In the genomic region with DNA sequence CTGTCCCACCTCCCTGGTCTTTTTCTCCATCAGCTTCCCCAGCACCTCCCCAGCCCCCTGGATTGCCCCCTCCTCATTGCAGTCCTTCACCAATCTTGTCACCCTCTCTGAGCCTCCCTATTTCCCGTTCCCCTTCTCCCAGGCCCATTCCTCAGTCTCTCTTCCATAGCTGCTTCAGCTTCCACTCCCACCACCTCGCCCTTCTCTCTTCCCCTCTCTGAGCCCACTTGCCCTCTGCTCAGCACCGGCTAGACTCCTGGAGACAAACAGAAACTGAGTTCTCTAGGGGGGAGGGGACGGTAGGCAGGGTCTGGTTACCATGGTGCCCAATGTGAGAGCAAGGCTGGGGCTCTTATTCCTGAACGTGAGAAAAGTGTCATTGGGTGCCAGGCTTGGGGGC, we compare ENCODE assay signal across 9 mouse cellular contexts. TPM values are rescaled to one million over a fixed set of nuclear protein-coding genes. Genes with fewer than 3 reads are reported as not detected.
A peak's percentile ranks its signal among the peaks of the same experiment; 100 is the strongest.
DNase-seq lines count a peak whose midpoint lies in the region; ATAC-seq and TF ChIP-seq lines count a peak whose summit lies in the region.
"Had no signal": no experiment of that assay in that cellular context is flagged by ENCODE, and none has a peak within 500 bp of the region (broad histone marks: within the 10 kb centered on the region; RNA-seq: fewer than 3 reads in every experiment).

No protein-coding gene starts in this region.

- peak overlapping the region; percentile 76 for H3K4me2 ChIP-seq in heart, embryonic 12.5 days
- peak overlapping the region; percentile 80 for H3K4me2 ChIP-seq in forebrain, embryonic 14.5 days (ENCODE audit: low read length)
- peak overlapping the region; percentile 91 for H3K4me2 ChIP-seq in liver, postnatal 0 days (ENCODE audit: low read depth, low read length)

- peak overlapping the region; percentile 69 for H3K9ac ChIP-seq in heart, embryonic 12.5 days
- H3K9ac ChIP-seq in forebrain, embryonic 14.5 days (ENCODE audit: low read length): peak overlapping the region; percentile 71
- no peak overlapping the region for H3K9ac ChIP-seq in liver, postnatal 0 days (replicated peaks)

- H3K27me3 ChIP-seq in heart, embryonic 12.5 days (replicated peaks): peaks cover 4% of the 10 kb centered on the region; the same call in 1 of the 2 replicates
- H3K27me3 ChIP-seq in G1E (ENCODE audit: insufficient read depth, low read length): peaks cover 28% of the 10 kb centered on the region
- H3K27me3 ChIP-seq in forebrain, embryonic 14.5 days (replicated peaks; ENCODE audit: control insufficient read depth, insufficient read depth, low read length): no peaks in the 10 kb centered on the region
- H3K27me3 ChIP-seq in liver, postnatal 0 days (ENCODE audit: insufficient read depth, low read length): 0 out of 2 replicates have a peak, but pooled peaks cover 2% of the 10 kb centered on the region

- peaks cover 18% of the 10 kb centered on the region for H3K4me1 ChIP-seq in heart, embryonic 12.5 days (replicated peaks)
- peaks cover 40% of the 10 kb centered on the region for H3K4me1 ChIP-seq in G1E (ENCODE audit: insufficient read depth, low read depth, low read length)
- H3K4me1 ChIP-seq in forebrain, embryonic 14.5 days (ENCODE audit: control insufficient read depth, insufficient read depth, low read length): peaks cover 7% of the 10 kb centered on the region
- peaks cover 12% of the 10 kb centered on the region for H3K4me1 ChIP-seq in liver, postnatal 0 days (ENCODE audit: insufficient read depth)

- 8% methylated on average over 5 of the region's 5 CpGs for WGBS in heart, embryonic 12.5 days
- under 1% methylated on average over 5 of the region's 5 CpGs for WGBS in forebrain, embryonic 14.5 days
- 11% methylated on average over 5 of the region's 5 CpGs for WGBS in liver, postnatal 0 days (ENCODE audit: insufficient replicate concordance)

- TF ChIP-seq CTCF in G1E (IDR thresholded peaks at IDR 0.05; ENCODE audit: low read depth, low read length): no peak
- no peak for TF ChIP-seq CTCF in liver, postnatal 0 days (IDR thresholded peaks at IDR 0.05; ENCODE audit: low read depth)

- no peaks in the 10 kb centered on the region for H3K36me3 ChIP-seq in heart, embryonic 12.5 days
- H3K36me3 ChIP-seq in G1E (replicated peaks): no peaks in the 10 kb centered on the region
- no peaks in the 10 kb centered on the region for H3K36me3 ChIP-seq in forebrain, embryonic 14.5 days (ENCODE audit: control insufficient read depth, insufficient read depth, low read length)
- no peaks in the 10 kb centered on the region for H3K36me3 ChIP-seq in liver, postnatal 0 days (replicated peaks; ENCODE audit: insufficient read depth, low read length)

- peak overlapping the region; percentile 27; the same call in 1 of the 2 replicates for H3K27ac ChIP-seq in heart, embryonic 12.5 days (ENCODE audit: poor library complexity, severe bottlenecking)
- peak overlapping the region; percentile 67; the same call in 1 of the 2 replicates for H3K27ac ChIP-seq in forebrain, embryonic 14.5 days (ENCODE audit: low read depth, low read length)
- H3K27ac ChIP-seq in liver, postnatal 0 days (ENCODE audit: low read depth): no peak overlapping the region

- no peak for DNase-seq in heart, postnatal 4 days
- peak; percentile 42 for DNase-seq in G1E (ENCODE audit: low spot score)
- DNase-seq in forebrain, embryonic 14.5 days (ENCODE audit: low spot score): peak; percentile 62
- no peak for DNase-seq in liver, postnatal 0 days
- no peak for DNase-seq in left cerebral cortex, adult 9 months (ENCODE audit: low spot score in 2 of 2)
- DNase-seq in adrenal gland, adult 2 months: no peak
- no peak for DNase-seq in adrenal gland, postnatal 4 days (ENCODE audit: low spot score in 2 of 2)

- H3K9me3 ChIP-seq in heart, embryonic 12.5 days (replicated peaks): no peaks in the 10 kb centered on the region
- H3K9me3 ChIP-seq in G1E (replicated peaks): no peaks in the 10 kb centered on the region
- no peaks in the 10 kb centered on the region for H3K9me3 ChIP-seq in forebrain, embryonic 14.5 days (replicated peaks; ENCODE audit: control insufficient read depth, low read length)
- no peaks in the 10 kb centered on the region for H3K9me3 ChIP-seq in liver, postnatal 0 days (ENCODE audit: low read length)

- ATAC-seq in heart, embryonic 12.5 days (ENCODE audit: insufficient number of reproducible peaks, low FRiP score): no peak
- no peak for ATAC-seq in G1E (ENCODE audit: extremely low read depth, insufficient number of reproducible peaks, low FRiP score, poor library complexity, severe bottlenecking)
- peak; percentile 35; the same call in 1 of the 2 replicates for ATAC-seq in forebrain, embryonic 14.5 days
- no peak for ATAC-seq in liver, postnatal 0 days

- H3K4me3 ChIP-seq in heart, embryonic 12.5 days: peak overlapping the region; percentile 61
- H3K4me3 ChIP-seq in G1E (ENCODE audit: low read depth, low read length): peak overlapping the region; percentile 75
- H3K4me3 ChIP-seq in forebrain, embryonic 14.5 days (ENCODE audit: low read depth, low read length): peak overlapping the region; percentile 57
- H3K4me3 ChIP-seq in liver, postnatal 0 days (ENCODE audit: low read depth, low read length): peak overlapping the region; percentile 59

- no peak for TF ChIP-seq EP300 in liver, postnatal 0 days (IDR thresholded peaks at IDR 0.05; ENCODE audit: low read depth)

RNA-seq across cellular contexts. Expression of a gene that starts 9.1 kb away (rescaled TPM):
- 0.55 and 0.63 TPM in 2 replicates for polyA plus RNA-seq in heart, embryonic 12.5 days (2016; fragmentation: Nextera tagmentation; extraction: Ambion mirVana)
- 1 to 10 TPM in 1 of 2 experiments, under 1 TPM in 1; 0.88 to 1.4 TPM for total RNA-seq in heart, postnatal 4 days (2021)
- not detected in 2 replicates for total RNA-seq in G1E (2014; fragmentation: Nextera tagmentation)
- total RNA-seq in G1E (2017): not detected in 2 replicates
- 0.02 TPM in 1 of 2 replicates, not detected in the other for polyA plus RNA-seq in G1E (2012)
- polyA plus RNA-seq in forebrain, embryonic 14.5 days (2014; fragmentation: Nextera tagmentation; extraction: Ambion mirVana): 19.0 and 25.3 TPM in 2 replicates
- 0.04 TPM in 1 of 2 replicates, not detected in the other for polyA plus RNA-seq in liver, postnatal 0 days (2015; fragmentation: Nextera tagmentation; extraction: Ambion mirVana)
- 1 to 10 TPM; 4.8 to 6.2 TPM for total RNA-seq in adrenal gland, adult 2 months (2021)
- 12.1 and 16.0 TPM in 2 replicates for polyA plus RNA-seq in adrenal gland, adult 2 months (2012; rRNA removed)
- 1 to 10 TPM; 3.6 to 4.4 TPM for total RNA-seq in adrenal gland, postnatal 4 days (2021)

RNA-seq across cellular contexts. Expression of a gene that starts 10.9 kb away (rescaled TPM):
- 0.40 and 0.94 TPM in 2 replicates for polyA plus RNA-seq in heart, embryonic 12.5 days (2016; fragmentation: Nextera tagmentation; extraction: Ambion mirVana)
- not detected for total RNA-seq in heart, postnatal 4 days (2021)
- total RNA-seq in G1E (2014; fragmentation: Nextera tagmentation): 2.5 TPM in 1 of 2 replicates, not detected in the other
- total RNA-seq in G1E (2017): 0.11 and 0.41 TPM in 2 replicates
- 0.49 and 0.61 TPM in 2 replicates for polyA plus RNA-seq in G1E (2012)
- 0.63 and 0.86 TPM in 2 replicates for polyA plus RNA-seq in forebrain, embryonic 14.5 days (2014; fragmentation: Nextera tagmentation; extraction: Ambion mirVana)
- polyA plus RNA-seq in liver, postnatal 0 days (2015; fragmentation: Nextera tagmentation; extraction: Ambion mirVana): 0.15 and 0.18 TPM in 2 replicates
- total RNA-seq in adrenal gland, adult 2 months (2021): 1 to 10 TPM in 1 of 2 experiments, under 1 TPM in 1; 0.66 to 1.2 TPM
- 1.6 and 2.3 TPM in 2 replicates for polyA plus RNA-seq in adrenal gland, adult 2 months (2012; rRNA removed)
- total RNA-seq in adrenal gland, postnatal 4 days (2021): 1 to 10 TPM; 1.0 to 2.0 TPM
- total RNA-seq: liver, adult 2 months had no signal

RNA-seq across cellular contexts. Expression of a gene that starts 54.1 kb away (rescaled TPM):
- polyA plus RNA-seq in heart, embryonic 12.5 days (2016; fragmentation: Nextera tagmentation; extraction: Ambion mirVana): 2.3 and 2.4 TPM in 2 replicates
- 10 to 100 TPM; 50.2 to 51.9 TPM for total RNA-seq in heart, postnatal 4 days (2021)
- not detected in 2 replicates for total RNA-seq in G1E (2014; fragmentation: Nextera tagmentation)
- 0.05 TPM in 1 of 2 replicates, not detected in the other for total RNA-seq in G1E (2017)
- not detected in 2 replicates for polyA plus RNA-seq in G1E (2012)
- polyA plus RNA-seq in forebrain, embryonic 14.5 days (2014; fragmentation: Nextera tagmentation; extraction: Ambion mirVana): 20.8 and 22.1 TPM in 2 replicates
- polyA plus RNA-seq in liver, postnatal 0 days (2015; fragmentation: Nextera tagmentation; extraction: Ambion mirVana): not detected in 2 replicates
- total RNA-seq in adrenal gland, adult 2 months (2021): 1 to 10 TPM; 5.1 to 8.5 TPM
- polyA plus RNA-seq in adrenal gland, adult 2 months (2012; rRNA removed): 10.3 and 16.3 TPM in 2 replicates
- total RNA-seq in adrenal gland, postnatal 4 days (2021): 10 to 100 TPM; 18.7 to 18.8 TPM
- total RNA-seq: liver, adult 2 months had no signal
- polyA plus RNA-seq: liver, adult 2 months had no signal

Comparison
In these comparisons a context has a peak if more than half of its experiments do, and no peak if none do; other contexts are left out.
1. DNase-seq: peak in G1E (single experiment) and forebrain, embryonic 14.5 days (single experiment); none in heart, postnatal 4 days (single experiment), liver, postnatal 0 days (single experiment), left cerebral cortex, adult 9 months (0 of 2), adrenal gland, adult 2 months (single experiment) and adrenal gland, postnatal 4 days (0 of 2).
2. Peak in every context shown above with its lines, with median percentiles within 50 percentile points of each other: H3K4me2 ChIP-seq and H3K4me3 ChIP-seq.